Mouse (Mus musculus) CD4-positive, CD25-positive, alpha-beta regulatory T cell, adult 4 months (primary cell): Measurements from ENCODE around the gene 1700024G13Rik. TPM values are rescaled to one million over a fixed set of nuclear protein-coding genes. Genes with fewer than 3 reads are reported as not detected.
"Not testable (repeated sequence)": the region's sequence is repeated elsewhere in the genome, so short reads cannot be mapped to it uniquely, and the experiment has no call there.

Experiments used
- ATAC-seq: one replicate; pipeline ENCODE4 v1.8.0; 2017
- polyA plus RNA-seq, 2 experiments: library from polyadenylated mRNA; unstranded; fragments of 100-300 nt; shearing (Covaris generic); gene quantifications; one replicate each; pipeline ENCODE4 v1.2.1; 2017

1700024G13Rik gene
- not detected for polyA plus RNA-seq

DNA sequence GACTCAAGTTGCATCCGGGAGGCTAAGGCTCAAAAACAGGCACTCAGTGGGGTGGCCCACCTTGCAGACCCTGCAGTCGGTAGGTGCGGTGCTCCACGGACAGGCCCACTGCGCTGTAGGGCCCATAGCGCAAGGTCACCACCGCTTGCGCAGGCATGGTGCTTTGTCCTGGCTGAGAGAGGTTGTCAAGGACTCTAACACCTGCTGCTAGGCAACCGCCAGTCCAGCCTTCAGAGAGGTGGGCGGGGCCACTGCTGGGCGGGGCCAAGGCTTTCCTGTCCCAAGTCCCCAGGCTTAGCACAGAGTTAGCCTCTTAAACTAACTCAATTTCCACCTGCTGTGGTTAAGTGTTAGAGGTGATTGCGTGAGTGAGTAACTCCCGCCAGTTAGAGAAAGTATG, at the start of gene 1700024G13Rik:
1700024G13Rik (minus strand) TSS at position 196 of the 400 bp plus-strand sequence.
- ATAC-seq = no peak

DNA sequence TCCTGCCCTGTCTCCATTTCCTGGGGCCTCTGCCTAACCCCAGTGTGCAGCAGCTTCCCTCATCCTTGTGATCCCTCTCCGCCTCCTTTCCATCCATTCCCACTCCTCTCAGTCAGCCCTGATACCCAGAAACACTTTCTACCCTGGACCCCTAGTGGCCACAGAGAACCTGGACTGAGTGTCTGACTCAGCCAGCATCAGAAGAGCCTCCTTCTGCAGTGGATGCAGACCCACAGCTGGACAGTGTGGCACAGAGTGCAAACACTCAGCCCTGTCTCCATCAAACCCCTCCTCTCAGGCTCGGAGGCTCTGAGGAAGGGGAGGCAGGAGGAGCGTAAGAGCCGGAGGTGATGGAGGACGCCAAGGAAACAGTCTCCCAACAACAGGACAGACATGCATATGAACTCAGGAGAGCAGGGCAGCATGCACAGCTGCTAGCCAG, 49.2 kb upstream of the 1700024G13Rik start:
- no peak for ATAC-seq

DNA sequence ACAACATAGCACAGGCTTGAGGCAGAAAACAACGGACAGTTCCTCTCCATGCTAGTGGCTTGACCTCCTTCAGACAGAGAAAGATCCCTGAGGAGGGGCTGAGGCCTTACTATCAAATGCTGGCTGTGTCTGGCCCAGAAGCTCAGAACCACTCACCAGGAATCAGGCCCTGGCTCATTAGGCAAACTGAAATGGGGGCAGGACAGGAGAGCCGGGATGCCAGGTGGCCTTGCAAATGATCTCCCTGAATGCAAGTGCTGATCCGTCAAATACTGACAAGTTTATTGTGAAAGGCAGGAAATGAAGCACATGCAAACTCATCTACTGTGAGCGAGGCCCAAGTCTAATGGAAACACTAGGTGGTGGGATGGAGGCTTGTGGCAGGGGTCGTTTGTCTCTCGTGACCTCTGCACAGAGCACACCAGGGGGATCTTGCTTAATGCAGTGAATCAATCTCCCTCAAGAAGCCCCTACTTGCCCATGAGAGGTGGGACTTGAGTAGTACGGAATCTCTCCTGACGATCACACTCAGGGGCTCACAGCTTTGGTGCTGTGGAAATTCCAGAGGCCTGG, 40.9 kb upstream of the 1700024G13Rik start:
- ATAC-seq = no peak

DNA sequence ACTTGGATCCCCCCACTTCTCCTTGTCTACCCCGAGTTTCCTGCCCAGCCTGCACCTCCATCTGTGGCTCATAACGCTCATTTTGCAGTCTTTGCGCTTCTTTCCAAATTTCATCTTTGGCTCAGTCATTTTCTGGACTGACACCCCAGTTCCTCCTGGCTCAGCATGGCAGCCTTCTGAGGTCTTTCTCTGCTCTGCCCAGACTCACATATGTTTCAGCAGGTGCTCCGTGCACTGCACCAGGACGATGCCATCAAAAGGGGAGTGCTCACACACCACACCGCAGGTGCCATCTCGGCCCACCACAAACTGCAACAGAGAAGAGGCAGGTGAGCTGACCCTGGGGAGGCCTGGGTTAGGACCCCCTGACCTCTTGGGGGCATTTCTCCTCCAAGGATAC, 35.8 kb upstream of the 1700024G13Rik start:
- no peak for ATAC-seq

DNA sequence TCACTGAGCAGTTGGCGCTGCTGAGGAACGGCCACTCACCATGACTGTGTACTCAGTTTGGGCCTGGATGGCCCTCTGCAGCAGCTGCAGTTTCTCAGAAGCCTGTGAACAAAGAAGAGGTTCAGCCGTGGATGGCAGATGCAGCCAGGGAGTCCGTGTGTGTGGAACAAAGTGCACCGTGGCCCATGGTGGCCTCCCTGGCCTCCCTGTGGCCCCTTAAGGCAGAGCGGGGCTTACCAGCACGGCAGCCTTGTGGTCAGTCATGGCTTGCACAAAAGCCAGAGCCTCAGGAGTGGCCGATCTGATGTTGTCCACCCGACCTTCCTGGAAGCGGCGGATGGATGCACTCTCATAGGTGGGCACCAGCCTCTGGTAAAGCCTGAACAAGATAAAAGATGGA, 30.6 kb upstream of the 1700024G13Rik start:
- ATAC-seq = no peak

DNA sequence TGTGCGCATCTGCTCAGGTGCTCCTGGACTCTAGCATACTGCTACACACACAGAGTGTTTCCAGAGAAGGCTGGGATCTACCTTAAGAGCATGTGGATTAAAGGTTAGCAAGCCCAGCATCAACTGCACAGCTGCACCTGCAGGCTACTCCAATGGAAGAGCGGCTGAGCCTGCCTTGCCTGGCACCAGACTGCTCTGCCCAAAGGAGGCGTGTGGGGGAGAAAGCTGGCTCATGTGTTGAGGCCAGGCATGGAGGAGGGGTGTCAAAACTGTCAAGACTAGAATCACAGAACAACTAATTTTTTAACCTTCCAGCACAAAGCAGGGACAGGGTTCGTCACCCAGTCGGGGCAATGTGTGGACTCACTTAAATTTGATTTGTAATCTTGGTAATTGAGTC, 23.9 kb upstream of the 1700024G13Rik start:
- no peak for ATAC-seq

DNA sequence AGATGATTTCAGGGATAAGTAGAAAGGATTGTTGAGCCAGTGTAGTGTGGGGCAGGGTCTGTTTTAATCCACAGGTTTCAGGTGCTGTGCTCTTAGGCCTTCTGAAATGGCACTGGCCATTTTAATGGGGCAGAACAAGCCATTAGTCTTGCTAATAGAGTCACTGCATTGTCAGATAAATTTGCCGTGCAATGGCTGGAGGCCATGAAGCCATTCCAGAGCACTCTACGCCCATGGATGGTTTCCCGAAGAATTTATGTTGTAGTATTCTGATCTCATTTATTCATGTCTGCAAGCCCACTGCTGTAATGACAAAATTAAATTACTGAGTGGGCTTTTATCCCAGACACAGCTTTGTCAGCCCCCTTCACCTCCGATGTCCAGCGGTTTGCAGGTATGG, 21.9 kb upstream of the 1700024G13Rik start:
- ATAC-seq = no peak

DNA sequence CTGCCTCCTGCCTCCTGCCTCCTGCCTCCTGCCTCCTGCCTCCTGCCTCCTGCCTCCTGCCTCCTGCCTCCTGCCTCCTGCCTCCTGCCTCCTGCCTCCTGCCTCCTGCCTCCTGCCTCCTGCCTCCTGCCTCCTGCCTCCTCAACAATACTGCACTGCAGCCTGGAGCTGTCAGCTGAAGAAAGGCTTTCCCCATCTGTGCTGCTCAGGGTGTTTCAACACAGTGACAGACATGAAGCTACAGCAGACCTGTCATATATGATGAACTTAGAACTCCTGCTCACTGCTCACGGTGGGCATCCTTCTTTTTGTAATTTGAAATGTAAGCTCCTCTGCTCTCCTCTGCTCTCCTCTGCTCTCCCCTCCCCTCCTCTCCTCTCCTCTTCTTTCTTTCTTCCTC, 17.2 kb upstream of the 1700024G13Rik start:
- not testable (repeated sequence) for ATAC-seq

DNA sequence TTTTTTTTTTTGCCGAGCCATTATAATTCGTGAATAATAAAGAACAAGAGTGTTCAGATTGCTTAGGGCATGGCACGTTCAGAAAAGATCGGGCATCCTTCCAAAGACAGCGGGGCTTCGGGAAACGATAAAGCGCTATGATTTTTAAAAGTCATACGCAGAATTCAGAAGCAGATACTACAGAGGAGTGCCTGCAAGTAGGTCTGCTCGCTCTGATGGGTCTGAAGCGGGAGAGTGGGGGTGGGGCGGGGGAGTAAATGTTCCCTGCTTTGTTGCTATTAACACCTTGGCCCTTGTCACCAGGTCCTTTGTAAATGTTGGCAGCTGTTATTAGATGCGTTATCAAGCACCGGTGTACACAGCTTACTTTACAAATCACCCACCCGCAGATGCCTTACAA, 6.6 kb downstream of the 1700024G13Rik start:
- no peak for ATAC-seq

DNA sequence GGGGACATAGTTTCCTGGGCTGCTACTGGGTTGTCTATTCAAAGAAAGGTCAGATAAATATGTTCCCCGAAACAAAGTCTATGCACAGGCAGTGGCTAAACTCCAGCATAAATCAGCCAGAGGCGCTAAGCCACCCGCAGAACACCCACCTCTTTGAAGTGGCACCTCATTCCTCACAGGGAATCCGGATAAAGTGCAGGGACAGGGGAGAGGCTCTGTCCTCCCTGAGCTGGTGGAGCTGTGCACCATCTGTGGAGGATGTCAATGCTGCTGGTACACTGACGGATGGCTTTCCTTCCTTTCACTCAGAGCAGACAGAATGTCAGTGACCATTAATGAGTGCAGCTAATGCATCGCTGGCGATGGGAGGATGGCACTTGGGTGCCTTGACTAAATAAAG, 7.1 kb downstream of the 1700024G13Rik start:
- no peak for ATAC-seq

DNA sequence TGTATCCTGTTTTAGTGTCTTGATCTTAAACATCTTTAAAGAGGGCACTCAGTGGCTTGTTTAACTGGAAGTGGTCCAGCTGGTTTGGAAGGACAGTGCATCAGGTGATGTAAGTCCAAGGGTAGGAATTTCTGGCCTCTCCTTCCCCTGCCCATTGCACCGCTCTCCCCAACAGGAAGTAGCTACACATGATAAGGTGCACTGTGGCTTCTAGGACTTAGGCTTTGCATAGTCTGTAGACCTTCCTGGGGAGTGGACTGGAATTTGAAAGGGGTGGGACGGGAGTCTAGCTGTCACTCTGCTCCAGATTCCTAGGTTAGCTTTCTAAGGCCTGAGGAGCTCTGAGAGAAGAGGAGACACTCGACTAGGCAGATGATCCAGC, 8.1 kb downstream of the 1700024G13Rik start:
- no peak for ATAC-seq

DNA sequence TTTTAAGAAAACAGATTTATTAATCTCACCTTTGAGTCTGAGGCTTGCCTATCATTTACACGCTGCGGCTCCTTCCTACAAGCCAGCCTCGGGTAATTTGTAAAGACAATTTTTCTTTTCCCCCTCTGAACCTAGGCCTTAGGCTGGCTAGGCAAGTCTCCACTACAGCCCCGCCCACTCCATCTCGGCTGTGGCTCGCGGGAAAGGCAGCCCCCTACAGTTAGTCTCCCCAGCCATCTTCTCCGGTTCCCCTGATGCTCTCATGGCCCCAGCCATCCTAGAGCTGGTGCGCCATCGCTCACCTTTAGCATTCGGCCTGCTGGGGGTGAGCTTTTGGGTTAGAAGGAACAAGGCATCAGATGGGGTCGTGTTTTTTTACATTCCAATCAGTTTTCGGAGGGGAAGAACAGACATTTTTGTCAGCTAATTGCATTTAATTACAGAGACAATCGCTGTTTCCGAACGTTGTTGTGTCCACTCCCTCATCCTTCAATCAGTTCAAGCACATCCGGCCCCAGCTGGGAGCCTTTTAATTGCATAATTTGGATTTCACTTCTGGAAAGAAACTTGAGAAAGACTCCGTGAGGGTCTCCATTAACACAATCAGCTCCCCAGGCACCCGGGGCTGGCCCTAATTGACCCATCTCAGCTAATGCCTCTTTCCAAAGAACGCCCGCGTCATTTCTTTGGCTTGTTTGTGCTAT, 8.6 kb downstream of the 1700024G13Rik start:
- ATAC-seq = no peak

DNA sequence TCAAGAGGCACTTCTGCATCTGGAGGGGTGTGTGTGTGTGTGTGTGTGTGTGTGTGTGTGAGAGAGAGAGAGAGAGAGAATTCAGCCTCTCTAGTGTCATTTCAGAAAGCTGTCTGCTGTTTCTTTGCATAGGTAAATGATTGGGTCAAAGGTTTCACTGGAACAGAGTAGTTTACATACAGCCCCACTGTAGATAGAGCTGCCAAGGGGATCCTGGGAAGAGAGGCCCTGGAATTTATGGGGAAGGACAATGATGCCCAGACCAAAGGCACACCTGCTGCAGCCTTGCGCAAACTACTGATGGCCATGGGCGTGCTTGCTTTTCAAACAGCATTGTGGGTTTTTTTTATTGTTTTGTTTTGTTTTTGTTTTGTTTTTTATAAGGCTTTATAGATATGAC, 15.7 kb downstream of the 1700024G13Rik start:
- no peak for ATAC-seq

DNA sequence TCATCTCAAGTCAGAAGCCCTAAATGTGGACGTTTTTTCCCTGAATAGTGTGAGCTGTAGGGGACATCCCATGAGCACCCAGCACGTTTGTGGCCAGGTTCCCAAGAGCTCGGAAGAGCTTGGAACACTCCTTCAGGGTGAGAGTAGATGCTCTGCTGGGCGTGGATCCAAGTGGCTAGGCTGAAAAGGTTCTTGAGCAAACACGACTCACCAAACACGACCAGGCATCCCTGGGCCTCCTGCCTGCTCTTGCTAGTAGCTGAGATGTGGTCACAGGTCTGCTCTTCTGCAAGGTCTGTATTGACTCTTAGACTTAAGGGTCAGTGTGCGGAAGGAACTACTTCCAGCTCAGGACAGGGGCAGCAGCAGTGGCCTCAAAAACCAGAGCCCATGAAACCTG, 18.4 kb downstream of the 1700024G13Rik start:
- ATAC-seq = no peak

DNA sequence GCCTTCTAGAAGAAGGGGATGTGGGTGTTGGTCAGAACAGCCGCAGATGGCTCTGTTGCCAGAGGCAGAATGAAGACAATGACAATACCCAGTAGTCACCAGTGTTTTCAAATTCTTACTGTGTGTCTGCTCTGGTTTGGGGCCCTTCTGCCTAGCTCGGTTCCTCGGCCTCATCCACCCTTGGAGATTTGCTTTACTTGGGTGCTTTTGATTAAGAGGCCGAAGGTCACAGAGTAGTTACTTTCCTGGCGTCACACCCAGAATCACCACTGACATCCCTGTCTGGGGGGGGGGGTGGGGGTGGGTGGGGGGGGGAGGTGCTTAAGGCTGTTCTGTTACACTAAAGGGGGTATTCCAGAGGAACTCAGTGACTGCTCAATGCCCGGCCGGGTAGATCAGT, 23.8 kb downstream of the 1700024G13Rik start:
- no peak for ATAC-seq

DNA sequence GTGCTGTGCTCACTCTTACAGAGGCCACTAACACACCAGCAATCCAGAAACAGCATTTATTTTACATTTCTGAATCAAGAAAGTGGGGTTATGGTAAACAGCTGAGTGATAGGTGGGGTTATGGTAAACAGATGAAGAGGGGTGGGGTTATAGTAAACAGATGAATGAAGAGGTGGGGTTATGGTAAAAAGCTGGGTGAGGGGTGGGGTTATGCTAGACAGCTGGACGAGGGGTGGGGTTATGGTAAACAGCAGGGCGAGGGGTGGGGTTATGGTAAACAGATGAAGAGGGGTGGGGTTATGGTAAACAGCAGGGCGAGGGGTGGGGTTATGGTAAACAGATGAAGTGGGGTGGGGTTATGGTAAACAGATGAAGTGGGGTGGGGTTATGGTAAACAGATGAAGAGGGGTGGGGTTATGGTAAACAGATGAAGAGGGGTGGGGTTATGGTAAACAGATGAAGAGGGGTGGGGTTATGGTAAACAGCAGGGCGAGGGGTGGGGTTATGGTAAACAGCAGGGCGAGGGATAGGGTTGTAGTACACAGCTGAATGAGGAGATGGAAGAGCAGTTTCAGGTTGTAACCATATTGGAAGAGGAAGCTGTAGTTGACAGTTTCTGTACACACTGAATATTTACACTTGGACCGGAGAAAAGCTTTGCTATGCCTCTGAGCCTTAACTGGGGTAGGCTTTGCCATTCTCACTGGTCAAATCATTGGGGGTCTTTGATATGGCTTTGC, 36.8 kb downstream of the 1700024G13Rik start:
- not testable (repeated sequence) for ATAC-seq

DNA sequence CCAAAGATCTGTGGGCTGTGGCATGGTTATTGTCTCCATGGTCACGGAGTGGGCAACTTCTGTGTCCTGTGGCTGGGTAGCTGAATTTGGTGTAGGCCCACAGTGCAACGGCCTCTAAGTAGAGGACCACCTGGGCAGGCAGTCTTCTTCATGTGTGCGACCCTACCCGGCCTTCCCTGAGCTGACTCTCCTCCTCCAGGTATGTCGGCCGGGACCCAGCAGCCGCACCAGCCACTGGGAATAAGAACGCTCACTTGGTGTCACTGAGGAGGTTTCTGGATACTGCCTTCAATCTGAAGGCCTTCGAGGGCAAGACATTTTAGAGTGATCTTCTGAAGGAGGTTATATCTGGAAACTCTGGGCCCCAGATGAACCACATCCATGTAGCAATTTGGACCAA, 40.9 kb downstream of the 1700024G13Rik start:
- no peak for ATAC-seq

DNA sequence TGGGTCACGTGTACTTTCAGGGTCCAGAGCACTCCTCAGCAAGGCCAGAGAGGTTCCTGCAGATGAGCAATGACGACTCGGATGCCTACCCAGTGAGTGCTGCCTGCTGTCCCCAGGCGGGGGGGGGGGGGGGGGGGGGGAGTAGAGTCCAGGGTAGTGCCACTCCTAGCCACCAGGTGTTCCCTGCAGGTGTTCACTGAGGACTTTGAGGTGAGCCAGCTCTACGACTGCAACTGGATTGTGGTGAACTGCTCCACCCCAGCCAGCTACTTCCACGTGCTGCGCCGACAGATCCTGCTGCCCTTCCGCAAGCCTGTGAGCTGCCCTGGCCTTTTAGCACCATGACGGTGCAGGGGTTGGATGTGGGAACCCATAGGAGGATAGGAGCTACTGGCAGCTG, 43.5 kb downstream of the 1700024G13Rik start:
- ATAC-seq = no peak

DNA sequence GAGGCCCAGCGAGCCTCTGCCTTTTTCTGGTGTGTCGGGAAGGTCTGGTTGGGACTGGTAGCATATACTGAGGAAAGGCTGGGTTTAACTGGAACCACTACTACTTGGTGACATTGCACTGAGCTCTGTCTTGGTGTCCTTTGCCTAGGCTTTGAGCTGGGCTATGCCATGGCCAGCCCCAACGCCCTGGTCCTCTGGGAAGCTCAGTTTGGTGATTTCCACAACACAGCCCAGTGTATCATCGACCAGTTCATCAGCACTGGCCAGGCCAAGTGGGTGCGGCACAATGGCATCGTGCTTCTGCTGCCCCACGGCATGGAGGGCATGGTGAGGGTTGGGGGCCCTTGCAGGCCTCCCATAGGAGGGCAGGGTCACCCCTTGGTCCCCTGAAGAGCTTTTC, 44.0 kb downstream of the 1700024G13Rik start:
- ATAC-seq = no peak

DNA sequence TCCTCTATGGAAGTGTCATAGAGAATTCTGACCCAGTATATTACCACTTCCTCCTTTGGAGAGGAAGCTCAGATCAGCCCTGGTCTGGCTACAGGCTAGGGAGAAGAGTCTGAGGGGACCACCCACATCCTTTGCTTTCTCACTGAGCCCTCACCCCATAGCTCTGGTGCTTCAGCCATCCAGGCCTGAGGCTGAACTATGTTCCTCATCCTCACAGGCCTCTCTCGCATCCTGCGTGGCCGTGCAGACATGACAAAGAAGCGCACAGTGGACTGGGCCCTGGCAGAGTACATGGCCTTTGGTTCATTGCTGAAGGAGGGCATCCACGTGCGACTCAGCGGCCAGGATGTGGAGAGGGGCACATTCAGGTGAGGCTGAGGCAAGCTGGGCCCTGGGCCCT, 46.4 kb downstream of the 1700024G13Rik start:
- no peak for ATAC-seq

DNA sequence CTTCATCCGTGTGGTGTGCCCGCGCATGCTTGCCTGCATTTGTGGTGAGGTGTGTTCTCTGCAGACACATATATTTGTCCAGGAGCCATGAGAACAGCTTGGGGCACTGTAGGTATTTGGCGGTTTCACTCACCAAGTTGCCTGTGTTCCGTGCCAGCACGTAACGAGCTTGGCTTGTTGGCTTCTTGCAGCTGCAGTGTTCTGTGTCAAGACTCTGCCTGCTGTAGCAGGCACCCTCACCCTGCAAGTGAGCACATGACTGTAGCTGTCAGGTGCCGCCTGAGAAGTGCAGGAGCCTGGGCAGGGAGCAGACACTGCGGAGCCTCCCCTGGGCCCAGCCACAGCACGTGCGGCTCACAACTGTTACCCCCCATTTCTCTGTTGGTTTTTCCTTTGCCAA, 51.6 kb downstream of the 1700024G13Rik start:
- ATAC-seq = no peak

DNA sequence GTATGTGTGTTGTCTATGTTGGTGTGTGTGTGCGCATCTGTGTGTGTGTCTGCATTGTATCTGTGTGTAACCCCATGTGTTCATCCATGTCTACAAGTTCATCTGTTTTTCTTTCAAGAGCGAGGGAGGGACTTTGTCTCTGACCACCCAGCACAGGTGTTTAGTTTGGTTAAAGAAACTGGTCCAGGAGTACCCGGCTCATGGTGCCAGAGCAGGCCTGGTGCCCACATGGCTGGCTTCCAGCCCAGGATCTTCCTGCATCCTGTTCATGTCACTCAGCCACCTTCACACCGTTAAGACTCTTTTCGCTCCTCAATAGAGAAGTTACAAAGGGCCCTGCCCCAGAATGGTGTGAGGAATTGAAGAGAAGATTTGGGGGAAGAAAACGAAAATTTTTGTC, 52.2 kb downstream of the 1700024G13Rik start:
- no peak for ATAC-seq

DNA sequence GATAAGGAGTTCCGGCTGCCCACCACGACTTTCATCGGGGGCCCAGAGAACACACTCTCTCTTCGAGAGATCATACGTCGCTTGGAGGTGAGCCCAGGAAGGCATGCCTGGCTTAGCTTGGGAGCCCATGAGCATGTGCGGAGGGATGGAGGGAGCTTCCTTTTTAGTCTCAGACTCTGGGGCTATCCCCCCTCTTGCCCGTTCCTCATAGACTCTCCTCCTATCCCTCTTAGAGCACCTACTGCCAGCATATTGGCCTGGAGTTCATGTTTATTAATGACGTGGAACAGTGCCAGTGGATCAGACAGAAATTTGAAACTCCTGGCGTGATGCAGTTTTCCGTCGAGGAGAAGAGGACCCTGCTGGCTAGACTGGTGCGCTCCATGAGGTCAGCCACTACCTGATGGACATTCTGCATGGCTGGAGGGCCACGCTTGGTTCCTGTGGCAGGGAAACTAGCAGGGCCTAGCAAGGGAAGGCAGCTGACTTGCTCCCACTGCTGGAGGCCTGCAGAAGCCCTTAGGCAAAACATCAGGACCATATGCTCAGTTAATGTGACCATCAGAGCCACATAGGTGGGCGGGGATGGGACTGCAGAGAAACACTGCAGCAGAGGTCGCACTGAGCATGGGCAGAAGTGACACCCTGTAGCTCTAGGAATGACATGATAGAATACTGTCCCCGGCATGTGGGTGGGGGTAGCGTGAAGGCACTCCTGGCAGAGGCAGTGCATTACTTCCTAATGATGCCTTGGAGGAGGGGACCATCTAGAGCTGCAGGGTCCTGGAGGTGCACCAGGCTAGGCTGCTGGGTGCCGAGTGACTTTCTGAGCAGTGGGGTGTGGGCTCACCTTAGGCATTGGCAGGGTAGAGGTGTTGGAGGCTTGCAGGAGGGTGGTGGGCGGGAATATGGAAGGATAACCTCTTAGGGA, 55.4 kb downstream of the 1700024G13Rik start:
- no peak for ATAC-seq
